Mouse (Mus musculus) frontal cortex, postnatal 14 days (tissue): ENCODE measurements around the gene Ell.

ENCODE experiments used
- DNase-seq, 2 experiments: peaks; one replicate each; pipeline ENCODE4 v3.0.0; 2022; ENCODE audit warnings: low spot score in 2 of 2

The Ell gene

DNA sequence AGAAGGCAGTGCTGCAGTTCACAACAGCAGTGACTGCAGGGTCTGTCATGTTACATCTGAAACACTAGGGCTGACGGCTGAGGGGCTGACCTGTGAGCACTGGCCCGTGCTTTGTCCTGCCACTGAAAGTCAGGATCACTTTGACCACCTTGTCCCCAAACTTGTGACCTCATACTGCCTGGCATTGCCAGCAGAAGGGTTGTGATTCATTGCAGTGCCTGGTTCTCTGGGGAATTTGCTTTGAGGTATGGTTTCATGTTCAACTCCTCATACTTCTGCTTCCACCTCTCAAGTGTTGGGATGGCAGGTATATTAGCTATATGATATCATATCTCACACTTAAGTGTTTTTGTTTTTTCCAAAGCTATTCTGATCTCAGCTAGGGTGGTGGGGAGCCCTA is 3.6 kb upstream of the Ell start:
- DNase-seq, result no peak

DNA sequence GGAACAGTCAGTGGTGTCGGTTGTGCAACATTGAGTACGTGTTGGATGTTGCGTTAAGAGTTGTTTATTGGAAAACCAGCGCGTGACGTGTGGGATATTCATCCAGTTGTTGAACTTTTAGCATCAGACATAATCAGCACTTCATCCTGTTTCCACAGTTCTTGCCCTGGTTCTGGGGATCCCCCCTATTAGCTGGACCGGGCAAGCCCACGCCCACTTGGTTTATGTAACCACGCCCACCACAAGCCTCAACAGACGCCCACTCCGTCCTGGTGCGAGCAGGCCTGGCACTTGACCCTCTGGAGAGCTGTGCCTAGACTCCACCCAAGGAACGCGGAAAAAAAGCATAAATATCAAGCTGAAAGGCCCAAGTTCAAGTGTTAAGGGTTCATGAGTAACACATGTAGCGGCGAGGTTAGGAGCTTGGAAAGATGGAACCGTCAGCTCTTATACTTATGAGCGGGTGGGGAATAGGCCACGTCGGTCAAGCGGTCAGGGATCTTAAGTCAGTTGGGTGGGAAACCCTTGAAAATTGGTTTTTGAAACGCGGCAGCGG is 1.2 kb upstream of the Ell start:
- peak in 1 of 2 experiments; percentile 44 for DNase-seq

DNA sequence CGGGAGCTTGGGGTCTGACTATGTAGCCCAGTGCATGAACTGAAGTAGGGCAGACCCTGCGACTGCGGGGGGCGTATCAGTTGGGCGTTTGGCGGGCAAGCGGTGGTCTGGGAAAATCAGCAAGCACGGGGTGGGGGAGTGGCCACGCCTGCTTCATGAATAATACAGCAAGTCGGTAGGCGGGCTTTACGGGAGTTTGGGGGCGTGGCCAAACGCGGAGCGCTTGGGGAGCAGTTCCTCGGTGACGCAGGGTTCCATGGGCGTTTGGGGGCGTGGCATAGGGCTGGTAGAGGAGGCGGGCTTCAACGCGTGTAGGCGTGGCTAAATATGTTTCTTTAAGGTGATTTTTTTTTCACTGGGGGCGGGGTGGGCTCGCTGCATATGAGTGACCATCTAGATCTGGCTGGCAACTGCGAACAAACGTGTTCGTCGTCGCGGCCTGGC is 602 bp upstream of the Ell start:
- peak; percentile 99 to 100 for DNase-seq

DNA sequence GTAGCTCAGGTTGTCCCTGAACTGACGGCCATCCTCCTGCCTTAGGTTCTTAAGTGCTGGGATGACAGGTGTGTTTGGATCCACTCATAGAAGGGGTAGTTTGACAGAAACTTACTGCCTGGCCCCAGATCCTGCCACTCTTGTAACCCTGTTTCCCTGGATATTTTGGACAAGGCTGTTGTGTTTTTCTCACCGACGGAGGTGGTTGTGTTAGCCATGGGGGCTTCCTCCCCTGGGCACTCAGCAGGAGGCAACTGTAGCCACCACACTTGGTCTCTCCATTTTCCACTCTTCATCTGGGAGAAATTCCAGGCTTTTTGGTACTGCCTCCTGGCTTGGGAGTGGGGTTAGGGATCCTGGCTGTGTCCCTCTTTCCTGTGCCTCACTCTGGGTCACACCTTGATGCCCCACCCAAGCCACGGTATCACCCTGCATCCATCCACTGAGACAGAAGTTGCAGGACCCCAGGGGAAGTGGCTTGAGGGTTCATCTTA is 803 bp downstream of the Ell start:
- no peak for DNase-seq

DNA sequence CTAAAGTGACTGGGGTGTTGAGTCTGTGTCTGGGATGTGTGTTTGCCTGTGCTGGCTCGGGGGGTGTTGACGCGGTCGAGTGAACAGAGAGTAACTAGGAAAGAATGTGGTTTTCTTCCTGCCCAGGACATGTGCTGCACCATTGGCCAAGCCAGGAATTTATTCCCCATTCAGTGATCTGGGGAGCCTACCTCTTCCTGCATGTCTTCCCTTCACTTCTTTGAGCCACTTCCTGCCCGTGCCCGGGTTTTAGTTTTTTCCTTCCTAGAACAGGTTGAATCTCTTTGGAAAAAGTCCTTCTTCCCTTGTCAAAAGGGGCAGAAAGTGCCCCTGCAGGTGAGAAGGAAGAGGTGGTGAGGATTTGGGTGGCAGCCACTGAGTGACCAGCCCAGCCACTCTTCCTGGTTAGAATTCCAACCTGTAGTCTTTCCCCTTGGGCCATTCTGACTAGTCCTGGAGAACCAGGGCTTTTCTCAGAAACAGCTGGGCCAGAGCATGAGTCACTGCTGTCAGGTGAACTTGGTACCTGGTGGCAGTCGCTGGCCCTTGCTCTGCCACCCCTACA is 1.3 kb downstream of the Ell start:
- no peak for DNase-seq

DNA sequence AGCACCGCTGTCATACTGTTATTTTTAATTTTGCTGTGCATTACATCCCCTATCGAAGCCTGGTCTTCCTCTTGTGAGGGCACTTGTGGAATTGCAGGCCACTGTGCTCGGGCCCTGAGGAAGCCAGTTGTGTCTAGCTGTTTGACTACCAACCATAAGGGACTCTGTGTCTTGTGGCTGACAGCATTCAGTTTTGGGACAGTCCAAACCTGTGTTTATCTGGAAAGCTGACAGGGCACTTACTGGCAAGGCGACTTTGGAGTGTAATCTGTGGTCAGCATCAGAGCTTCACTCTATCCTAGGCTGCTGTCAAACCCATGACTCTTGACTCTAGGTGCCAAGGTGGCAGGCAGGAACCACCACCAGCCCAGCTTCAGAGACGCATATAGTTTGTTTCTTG is 1.8 kb downstream of the Ell start:
- no peak for DNase-seq

DNA sequence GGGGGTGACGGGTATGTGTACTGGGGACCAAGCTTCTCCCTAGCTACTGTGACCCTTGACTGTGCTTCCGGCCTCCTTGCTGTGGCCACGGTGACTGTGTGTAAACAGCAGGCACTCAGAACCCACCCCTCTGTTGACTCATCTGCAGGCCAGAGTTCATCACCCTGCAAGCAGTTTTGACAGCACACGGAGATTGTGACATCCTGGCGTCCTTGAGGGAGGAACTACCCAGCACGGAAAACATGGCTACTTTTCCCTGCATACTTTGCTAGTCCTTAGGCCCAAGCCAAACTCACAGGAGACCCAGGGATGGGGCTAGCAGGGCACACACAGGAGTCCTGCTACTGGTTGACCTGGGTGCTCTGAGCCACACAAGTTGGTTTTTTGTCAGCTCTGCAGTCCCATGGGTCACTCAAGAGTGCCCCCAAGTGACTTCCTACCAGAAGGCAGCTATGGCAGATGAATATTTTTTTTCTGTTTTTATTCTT is 5.0 kb downstream of the Ell start:
- no peak for DNase-seq

DNA sequence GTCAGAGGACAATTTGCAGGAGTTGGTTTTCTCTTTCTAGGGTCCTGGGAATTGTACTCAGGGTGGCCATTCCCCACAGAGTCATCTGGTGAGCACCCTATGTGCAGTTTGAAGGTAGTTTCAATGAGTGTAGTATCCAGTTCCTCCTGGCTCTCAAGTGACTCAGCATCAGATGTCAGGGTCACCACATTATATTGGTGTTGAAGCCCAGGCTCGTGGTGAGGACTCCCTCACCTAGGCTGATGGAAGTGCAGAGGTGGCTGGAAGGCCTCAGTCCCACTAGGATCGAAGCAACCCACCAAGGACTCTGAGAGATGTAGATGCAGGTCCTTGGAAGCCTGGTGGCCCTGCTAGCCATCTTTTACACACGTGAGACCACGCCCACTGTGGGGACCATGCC is 7.2 kb downstream of the Ell start:
- no peak for DNase-seq

DNA sequence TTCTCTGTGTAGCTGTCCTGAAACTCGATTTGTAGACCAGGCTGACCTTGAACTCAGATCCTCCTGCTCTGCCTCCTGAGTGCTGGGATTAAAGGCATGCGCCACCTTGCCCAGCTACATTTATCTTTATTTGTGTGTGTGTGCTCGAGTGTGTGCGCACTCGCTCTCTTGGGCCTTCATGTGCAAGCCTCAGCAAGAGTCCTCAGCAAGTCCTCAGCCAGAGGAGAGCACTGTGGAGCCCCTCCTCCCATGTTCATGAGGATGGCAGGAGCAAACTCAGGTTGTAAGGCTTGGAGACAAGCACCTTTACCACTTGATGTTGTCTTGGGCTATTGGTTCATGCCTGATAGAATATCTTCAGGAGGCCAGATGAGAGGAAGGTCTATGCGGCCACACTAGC is 8.5 kb downstream of the Ell start:
- no peak for DNase-seq

DNA sequence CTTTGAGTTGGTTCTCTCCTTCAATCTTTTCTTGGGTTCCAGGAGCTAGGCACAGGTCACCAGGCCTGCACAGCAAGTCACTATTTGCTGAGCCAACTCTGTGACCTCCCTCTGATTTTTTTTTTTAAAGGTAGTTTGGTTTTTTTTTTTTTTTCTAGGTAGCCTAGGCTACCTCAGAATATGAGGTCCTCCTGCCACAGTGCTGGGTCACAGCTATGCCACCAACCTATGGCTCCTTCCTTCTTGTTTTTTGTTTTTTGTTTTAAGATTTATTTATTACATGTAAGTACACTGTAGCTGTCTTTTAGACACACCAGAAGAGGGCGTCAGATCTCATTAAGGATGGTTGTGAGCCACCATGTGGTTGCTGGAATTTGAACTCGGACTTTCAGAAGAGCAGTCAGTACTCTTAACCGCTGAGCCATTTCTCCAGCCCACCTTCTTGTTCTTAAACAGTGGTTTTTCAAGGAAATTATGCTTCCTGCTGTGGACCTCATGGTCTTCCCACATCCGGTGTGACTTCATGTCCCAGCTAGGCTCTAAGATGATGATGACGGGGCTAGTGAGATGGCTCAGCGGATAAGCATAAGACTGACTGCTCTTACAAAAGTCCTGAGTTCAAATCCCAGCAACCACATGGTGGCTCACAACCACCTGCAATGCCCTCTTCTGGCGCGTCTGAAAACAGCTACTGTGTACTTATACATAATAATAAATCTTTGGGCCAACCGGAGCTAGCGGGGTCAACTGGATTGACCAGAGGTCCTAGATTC is 10.3 kb downstream of the Ell start:
- no peak for DNase-seq

DNA sequence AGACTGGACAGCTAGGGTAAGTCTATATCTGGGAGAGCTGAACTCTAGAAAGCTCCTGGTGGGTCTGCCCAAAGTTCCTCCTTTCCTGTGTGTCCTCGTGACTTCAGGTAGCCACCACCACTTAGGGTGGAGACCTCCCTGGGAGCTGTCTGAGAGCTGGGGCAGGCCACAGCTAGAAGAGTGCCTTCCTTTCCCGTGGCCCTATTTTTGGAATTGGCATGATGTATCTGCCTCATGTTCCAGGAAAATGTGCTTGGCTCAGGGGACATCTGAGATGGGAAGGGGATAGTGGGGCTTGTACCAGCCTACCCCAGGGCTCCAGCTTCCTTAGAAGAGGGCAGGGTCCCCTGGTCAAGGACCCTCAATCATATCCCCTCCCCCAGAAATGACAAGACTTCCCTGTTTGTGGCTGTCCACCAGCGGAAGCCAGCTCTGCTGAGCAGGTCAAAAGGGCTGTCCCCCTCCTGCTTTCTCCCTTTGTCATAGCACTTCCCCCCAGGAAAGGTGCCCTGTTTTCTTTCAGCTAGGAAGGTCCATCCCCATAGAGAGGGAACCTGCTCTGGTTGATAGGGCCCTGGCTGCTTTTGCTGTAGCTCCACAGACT is 12.4 kb downstream of the Ell start:
- DNase-seq, result no peak

DNA sequence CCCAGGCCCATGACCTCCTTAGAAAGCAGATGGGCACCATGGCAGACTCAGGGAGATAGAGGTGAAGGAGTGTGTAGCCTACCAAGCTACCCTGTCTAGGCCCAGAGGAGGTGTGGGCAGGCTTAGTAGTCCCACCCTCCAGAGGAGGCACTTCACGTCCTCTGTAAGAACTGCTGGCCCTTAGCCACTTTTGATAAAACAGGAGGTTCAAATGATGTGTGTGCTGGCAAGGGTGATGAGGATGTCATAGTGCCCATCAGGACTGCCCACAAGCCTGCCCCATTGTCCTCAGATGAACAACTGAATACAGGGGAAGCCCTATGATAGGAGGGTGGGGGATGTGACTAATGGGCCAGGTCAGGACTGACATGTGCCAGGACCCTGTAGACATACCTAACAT is 13.6 kb downstream of the Ell start:
- DNase-seq, result no peak

DNA sequence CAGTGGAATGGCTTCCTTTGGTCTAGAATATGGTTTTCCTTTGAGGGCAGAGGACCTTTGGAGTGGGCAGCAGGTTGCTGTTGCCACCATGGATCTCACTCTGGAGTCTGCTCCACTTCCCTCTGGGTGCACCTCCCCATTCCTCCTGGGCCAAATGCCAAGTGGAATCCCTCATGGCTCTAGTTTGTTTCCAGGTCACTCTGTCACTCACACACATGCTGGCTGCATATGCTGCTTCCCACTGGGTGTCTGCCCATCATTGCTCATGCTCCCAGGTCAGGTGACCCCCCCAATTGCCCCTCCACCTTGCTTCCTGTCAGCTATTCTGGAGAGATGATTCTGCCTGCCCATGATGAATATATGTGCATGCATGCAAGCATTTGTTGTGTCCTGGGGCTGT is 14.5 kb downstream of the Ell start:
- DNase-seq, result no peak

DNA sequence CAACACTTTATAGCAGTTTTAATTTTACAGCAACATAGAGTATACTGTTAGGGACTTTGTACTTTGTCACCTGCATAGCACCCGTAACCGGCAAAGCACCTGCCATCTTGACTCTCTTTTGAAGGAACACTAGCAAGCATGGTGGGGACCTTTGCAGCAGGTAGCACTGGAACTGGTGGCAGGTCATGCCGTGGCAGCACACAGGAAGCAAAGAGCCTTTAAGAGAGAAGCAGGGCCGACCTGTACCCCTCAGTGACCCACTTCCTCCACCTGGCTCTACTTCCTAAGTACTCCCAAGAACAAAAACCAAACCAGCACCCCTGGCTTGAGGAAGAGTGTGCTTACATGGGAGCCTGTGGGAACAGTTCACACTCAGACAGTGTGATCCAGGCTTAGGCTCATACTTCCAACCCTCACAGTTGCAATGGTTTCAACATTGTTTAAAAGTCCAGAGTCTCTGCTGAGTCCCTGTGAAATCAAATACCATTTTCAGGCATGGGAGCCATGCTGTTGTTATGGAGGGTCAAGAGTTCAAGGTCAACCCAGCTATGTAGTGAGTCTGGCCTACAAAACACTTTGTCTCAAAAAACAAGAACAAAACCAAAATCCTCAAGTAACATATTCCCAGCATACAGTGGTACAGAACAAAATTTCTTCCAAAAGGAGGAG is 16.0 kb downstream of the Ell start:
- DNase-seq, result no peak

DNA sequence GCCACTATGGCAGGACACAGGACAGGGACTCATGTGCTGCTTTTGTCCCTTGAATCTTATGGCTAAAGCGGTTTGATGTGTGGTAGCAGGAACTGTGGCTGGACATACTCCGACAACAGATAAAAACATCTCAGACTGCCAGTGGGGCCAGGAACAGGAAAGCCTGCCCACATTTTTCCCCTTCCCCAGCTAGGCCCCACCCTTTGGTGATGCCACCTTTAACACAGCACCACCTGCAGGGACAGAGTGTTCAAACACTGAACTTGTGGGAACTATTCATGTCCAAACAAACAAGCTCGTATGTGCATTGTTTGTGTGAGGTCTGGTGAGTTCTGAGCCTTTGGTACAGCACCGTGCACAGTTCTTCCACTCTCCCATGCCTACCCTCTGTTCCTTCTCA is 19.1 kb downstream of the Ell start:
- DNase-seq, result no peak

DNA sequence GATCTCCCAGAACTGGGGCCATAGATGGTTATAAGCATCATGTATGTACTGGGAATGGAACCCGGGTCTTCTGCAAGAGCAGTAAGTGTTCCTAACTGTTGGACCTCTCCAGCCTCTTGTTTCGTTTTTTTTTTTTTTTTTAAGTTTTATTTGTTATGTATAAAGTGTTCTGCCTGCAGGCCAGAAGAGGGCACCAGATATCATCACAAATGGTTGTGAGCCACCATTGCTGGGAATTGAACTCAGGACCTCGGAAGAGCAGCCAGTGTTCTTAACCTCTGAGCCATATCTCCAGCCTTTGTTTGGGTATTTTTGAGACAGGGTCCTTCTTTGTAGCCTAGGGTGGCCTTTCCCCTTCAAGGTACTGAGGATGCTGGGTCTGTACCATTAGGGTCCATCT is 19.7 kb downstream of the Ell start:
- no peak for DNase-seq

DNA sequence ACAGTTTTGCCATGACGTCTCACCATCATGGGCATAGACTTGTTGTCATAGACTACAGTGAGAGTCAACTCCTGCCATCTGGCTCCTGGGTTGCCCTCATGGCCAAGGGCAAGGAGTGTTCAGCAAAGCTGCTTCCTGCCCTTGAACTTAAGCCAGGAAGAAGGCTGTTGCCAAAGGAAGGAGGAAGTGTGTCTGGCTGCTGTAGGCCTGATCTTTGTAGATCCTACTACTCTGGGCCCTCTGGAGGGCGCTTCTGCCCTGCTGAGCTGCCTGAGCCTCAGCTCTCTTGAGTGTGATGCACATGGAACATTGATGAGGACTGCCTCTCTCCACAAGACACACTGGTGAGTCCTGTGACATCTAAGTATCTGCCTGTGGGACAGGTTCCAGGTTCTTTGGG is 20.8 kb downstream of the Ell start:
- DNase-seq, result no peak

DNA sequence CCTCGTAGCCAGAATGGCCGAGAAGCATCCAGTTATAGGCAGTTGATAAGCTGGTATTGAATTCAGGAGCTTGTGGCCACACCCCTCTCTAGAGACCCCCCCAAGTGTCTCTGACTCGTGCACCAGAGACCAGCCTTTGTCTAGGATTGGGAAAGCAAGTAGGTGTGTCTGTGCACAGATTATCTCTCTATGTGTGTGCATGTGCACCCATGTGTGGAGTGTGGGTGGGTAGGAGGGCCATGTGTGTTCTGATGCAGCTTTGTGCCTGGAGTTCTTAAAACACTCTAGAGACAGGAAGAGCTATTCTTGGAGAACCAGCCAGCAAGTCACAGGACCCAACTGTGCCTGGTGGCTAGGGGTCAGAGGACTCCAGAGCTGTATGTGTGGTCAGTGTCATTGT is 21.3 kb downstream of the Ell start:
- DNase-seq, result no peak

DNA sequence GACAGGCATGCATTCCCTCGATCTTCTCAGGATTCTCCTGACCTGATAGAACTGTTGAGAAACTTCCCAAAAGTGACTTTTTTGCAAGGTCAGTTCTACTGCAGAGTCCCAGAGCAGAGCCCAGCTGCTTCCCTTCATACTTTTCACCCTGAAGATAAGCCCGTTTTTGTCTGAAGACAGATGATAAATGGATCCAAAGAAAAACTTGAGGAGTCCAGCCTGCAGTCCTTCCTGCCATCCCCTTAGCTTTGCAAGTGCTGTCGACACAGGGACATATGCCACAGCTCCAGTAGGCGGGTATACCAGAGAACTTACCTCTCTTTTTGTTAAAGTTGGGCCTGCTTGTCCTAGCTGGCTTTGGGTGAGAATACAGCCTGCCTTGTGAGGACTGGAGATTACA is 22.1 kb downstream of the Ell start:
- DNase-seq, result no peak

DNA sequence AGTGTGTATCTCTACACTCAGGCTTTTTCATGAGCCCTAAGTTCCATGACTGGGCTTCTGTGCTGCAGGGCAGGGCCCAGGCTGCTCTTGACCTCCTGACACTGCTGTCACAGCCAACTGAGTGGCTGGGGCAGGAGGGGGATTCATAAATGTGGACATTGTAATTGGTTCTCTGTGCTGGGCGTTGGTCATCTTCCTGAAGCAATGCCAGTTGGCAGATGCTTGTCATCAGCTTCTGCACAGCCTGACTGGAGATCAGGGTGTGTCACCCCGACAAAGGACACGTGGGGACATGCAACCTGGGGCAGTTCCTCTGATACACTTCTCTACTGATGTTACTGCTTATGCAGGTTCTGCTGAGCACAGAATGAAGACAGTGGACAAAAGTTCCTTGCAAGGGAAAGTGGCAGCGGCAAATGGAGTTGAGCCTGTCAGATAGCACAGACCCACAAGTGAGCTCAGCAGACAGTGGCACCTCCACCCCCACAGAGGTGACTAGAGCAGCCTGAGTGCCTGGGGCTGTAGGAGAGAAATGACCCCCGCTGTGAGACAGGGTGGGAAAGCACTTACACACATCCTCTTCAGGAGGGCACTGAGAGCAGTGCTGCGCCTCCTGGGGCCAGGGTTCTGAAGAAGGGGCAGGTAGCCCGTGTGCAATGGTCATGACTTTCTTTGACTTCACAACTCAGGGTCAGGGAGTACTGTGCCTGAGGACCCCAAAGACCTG is 22.7 kb downstream of the Ell start:
- no peak for DNase-seq

DNA sequence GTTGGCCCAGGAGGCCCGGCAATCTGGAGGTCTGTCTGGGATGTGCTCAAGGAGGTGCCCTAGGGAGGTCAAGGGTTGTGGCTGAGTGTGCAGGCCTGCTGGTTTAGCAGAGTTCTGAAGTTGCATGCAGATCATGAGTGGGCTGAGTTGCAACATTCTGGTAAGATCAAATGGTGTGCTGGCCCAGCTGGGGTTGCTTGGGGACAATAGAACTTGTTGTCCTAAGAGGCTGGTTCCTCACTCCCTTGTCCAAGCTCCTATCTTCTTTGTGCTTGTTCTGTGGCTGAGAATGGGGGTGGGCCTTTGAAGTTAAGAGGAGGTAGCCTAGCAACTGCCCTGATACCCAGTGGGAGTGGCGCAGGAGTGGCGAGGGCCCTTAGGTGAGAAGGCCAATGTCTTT is 23.5 kb downstream of the Ell start:
- no peak for DNase-seq
